Mouse (Mus musculus) layer of hippocampus, adult 2 months (tissue): ENCODE data around the gene Rtraf. TPM values are rescaled to one million over a fixed set of nuclear protein-coding genes. Genes with fewer than 3 reads are reported as not detected.

Experiments
- DNase-seq, 2 experiments: peaks; one replicate each; pipeline ENCODE4 v3.0.0; 2022; ENCODE audit warnings: low spot score in 2 of 2
- H3K27ac ChIP-seq: fragments of 200-600 bp; 2 replicates; pipeline ENCODE4 v1.8.1; 2022
- H3K4me3 ChIP-seq: fragments of 200-600 bp; 2 replicates; pipeline ENCODE4 v1.8.1; 2022; ENCODE audit warnings: mild to moderate bottlenecking
- CTCF ChIP-seq: fragments of 200-600 bp; conservative IDR thresholded peaks from 2 replicates; pipeline ENCODE4 v1.8.1; 2022; ENCODE audit warnings: antibody characterized with exemption, mild to moderate bottlenecking, moderate library complexity
- total RNA-seq, 2 experiments: library from RNA; stranded (reverse); gene quantifications; 2 replicates each; pipeline ENCODE4 v1.2.3; 2021

The Rtraf gene
- total RNA-seq, 2 experiments from 2014 or later: 51.5 to 56.4 TPM

DNA sequence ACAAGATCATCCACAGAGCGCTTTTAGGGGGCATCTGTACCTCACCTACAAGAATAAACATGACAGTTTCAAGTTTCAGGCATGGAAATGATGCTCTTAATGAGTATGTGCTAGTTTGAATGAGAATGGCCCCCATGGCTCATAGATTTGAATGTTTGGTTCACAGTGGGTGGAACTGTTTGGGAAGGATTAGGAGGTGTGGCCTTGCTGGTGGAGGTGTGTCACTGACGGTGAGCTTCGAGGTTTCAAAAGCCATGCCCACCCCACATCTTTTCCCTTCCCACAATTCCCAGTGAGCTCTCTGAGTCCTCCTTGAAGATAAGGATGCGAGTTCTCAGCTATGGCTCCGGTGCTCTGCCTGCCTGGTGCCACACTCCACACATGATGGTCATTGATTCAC is 1.9 kb downstream of the Rtraf start:
- Histone ChIP-seq H3K4me3 (no peak overlapping the region), H3K27ac (no peak overlapping the region)
- no peak for DNase-seq
- TF ChIP-seq CTCF: no peak

DNA sequence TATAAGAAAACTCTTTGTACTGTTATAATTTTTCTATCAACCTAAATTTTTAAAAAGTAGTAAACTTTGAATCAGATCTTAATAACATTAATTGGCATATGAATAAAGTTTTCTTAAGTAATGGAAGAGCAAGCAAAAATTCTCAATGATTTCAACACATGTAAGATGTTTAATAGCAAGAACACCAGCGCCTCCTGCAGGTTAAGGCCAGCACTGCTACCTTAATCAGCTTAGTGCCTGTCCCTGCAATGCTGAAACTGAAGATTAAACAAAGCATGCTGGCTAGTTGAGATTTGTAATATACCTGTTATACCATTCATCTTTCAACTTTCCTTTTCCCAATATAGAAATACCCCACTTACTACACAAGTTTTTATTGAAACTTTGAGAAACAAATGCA is 5.7 kb downstream of the Rtraf start:
- DNase-seq: peak; percentile 75 to 85
- TF ChIP-seq CTCF: peak; percentile 99
- Histone ChIP-seq H3K4me3 (no peak overlapping the region), H3K27ac (no peak overlapping the region)

- no peak for TF ChIP-seq CTCF
- Histone ChIP-seq H3K27ac (no peak overlapping the region), H3K4me3 (no peak overlapping the region)
- DNase-seq: no peak
Measured at GRCm38 (mm10) chr14:19813061-19813460, 10.6 kb downstream of the Rtraf start.

DNA sequence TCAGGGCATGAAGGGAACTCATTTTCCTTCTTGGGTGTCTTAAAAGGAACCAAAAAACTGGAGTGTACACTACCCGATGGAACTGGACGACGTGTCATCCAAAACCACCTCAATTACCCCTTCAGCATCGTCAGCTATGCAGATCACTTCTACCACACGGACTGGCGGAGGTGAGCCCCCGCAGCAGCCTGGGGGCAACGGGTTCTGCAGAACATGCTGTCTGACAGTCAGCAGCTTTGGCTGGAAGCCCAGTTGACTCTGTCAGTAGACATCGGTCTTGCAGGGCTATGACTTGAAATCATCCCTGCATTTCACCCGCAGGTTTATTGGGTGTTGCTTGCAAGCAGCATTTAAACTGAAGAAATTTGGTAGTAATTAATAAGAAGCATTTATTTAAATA is 13.7 kb downstream of the Rtraf start:
- no peak for TF ChIP-seq CTCF
- DNase-seq: no peak

GRCm38 (mm10) chr14:19807858-19808257 is 15.8 kb downstream of the Rtraf start:
- no peak overlapping the region for H3K27ac ChIP-seq
- no peak overlapping the region for H3K4me3 ChIP-seq
- no peak for TF ChIP-seq CTCF
- DNase-seq: no peak

More for the DNA sequence above, 13.7 kb downstream of the Rtraf start:
- Histone ChIP-seq H3K27ac (no peak overlapping the region), H3K4me3 (no peak overlapping the region)

- H3K4me3 ChIP-seq: no peak overlapping the region
- no peak for DNase-seq
- no peak overlapping the region for H3K27ac ChIP-seq
- no peak for TF ChIP-seq CTCF
Measured at GRCm38 (mm10) chr14:19807339-19807738, 16.3 kb downstream of the Rtraf start.

DNA sequence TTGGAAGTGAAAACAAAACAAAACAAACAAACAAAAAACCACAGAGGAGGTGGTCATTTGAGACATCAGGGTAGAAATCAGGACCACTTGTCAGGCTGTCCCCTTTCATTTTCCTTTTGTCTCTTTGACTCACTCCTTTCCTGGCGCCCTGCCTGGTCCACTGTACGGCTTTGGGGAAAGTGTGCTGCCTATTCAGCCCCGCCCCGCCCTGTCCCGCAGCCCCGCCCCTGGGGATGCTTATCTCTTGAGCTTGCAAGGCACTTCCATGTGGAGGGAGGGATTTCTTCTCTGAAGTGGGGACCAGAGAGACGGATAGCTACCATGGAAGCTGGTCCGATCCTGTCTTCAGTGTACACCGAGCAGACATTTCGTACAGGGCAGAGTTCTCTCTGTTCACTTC is 20.0 kb downstream of the Rtraf start:
- Histone ChIP-seq H3K27ac (no peak overlapping the region), H3K4me3 (no peak overlapping the region)
- no peak for DNase-seq
- TF ChIP-seq CTCF: no peak

DNA sequence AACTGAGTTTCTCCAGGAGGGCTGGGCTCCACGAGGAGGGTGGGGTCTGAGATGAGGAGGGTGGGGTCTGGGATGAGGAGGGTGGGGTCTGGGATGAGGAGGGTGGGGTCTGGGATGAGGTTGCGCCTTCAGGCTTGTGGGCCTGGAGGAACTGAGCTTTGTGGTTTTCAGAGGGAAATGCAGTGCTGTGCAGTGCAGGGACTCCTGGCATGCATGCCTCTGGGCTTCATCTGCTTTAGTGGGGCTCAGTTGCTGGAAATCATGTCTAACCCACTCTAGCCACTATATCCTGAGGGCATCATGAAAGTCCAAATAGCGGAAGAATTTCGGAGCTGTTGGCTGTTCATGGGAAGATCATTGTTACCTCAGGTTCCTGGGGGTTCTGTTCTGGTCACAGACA is 20.4 kb downstream of the Rtraf start:
- no peak overlapping the region for H3K4me3 ChIP-seq
- DNase-seq: no peak
- no peak overlapping the region for H3K27ac ChIP-seq
- TF ChIP-seq CTCF: no peak

DNA sequence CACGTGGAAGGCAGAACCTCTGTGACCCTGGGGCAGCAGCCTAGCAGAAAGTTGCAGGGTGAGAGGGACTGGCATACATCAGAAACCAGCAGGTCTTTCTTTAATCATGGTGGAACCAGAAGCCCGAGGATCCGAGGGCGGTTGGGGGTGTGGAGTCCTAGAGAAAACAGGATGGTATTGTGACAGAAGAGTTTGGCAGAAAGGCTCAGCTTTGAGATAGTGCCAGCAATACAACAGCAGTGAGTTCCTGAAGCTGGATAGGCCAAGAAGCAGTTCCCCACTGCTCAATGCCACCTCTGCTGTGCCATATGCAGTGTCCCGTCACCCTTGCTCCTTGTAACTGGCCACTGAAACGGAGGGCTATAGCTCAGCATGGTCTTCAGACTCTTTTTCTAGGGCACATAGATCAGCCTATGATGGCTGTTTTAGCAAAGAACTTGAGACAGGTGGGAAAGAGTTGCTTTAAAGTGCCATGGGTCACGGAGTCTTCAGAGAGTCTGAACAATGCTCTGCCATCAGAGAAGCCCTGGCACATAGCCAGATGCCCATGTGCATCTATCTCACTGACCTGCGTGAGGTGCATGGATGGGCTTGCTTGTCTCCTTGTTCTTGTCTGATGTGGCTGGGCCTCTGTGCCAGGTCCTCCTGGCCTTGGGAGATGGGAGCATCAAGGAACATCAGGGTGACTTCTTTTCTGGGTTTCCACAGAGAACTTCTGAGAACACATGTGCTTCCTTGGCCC is 22.0 kb downstream of the Rtraf start:
- DNase-seq: peak; percentile 52
- TF ChIP-seq CTCF: no peak
- 0 out of 2 replicates have a peak overlapping the region, but pooled peaks have one; percentile 49 for H3K27ac ChIP-seq
- H3K4me3 ChIP-seq: no peak overlapping the region

GRCm38 (mm10) chr14:19800485-19800884 is 23.1 kb downstream of the Rtraf start:
- Histone ChIP-seq H3K4me3 (no peak overlapping the region), H3K27ac (no peak overlapping the region)
- no peak for DNase-seq
- no peak for TF ChIP-seq CTCF

- no peak overlapping the region for H3K4me3 ChIP-seq
Measured at GRCm38 (mm10) chr14:19796541-19797304, 26.9 kb downstream of the Rtraf start.

DNA sequence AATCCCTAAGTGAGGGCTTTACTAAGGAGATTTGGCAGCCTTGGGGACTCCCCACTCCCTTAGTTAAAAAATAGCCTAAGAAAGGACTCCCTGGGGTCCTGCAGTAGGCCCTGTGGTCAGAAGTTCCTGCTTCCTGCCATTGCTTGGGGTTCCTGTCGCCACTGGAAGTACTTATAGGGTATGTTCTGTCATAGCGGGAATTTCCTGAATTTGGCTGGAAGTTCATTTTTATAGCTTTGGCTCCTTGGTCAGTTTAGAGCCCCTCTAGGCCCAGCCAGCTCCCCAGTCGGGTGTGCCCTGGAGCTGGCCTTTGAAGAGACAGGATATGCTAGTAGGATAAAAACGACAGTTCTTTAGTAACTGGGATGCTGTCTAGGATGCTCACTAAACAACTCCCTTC is 28.7 kb downstream of the Rtraf start:
- Histone ChIP-seq H3K4me3 (no peak overlapping the region), H3K27ac (no peak overlapping the region)
- no peak for DNase-seq
- TF ChIP-seq CTCF: no peak

More at GRCm38 (mm10) chr14:19796541-19797304, 26.9 kb downstream of the Rtraf start:
- TF ChIP-seq CTCF: no peak
- no peak for DNase-seq
- H3K27ac ChIP-seq: no peak overlapping the region

DNA sequence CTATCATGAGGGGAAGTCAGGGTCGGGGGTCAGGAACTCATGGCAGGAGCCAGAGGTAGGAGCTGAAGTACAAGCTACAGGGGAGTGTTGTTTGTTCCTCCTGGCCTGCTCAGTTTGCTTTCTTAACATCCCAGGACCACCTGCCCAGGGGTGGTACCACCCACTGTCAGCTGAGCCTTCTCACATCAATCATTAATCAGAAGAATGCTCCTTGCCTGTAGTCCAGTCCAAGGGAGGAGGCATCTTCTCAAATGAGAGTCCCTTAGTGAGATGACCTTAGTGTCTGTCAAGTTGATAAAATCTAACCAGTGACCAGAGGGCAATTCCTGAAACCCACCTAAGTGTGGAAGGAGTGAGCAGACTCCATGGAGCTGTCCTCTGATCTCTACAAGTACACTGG is 35.2 kb downstream of the Rtraf start:
- no peak overlapping the region for H3K4me3 ChIP-seq
- no peak for DNase-seq
- no peak for TF ChIP-seq CTCF
- no peak overlapping the region for H3K27ac ChIP-seq
